Mouse (Mus musculus) limb, embryonic 15.5 days (tissue): ENCODE results near the gene Prmt2. TPM values are rescaled to one million over a fixed set of nuclear protein-coding genes. Genes with fewer than 3 reads are reported as not detected.

Source experiments
- ATAC-seq: fragments of 200-750 bp; cut with Nextera tagmentation; 2 replicates; pipeline ENCODE4 v1.8.0; 2017; ENCODE audit warnings: low read depth, moderate TSS enrichment; ENCODE audit not compliant: insufficient number of reproducible peaks, low FRiP score, low TSS enrichment
- H3K27ac ChIP-seq: fragments of 300-500 bp; sonication (generic); 2 replicates; pipeline ENCODE4 v1.5.1; 2015; ENCODE audit warnings: moderate library complexity, mild to moderate bottlenecking, inconsistent platforms
- H3K27me3 ChIP-seq: fragments of 300-500 bp; sonication (generic); 2 replicates; pipeline ENCODE4 v1.6.1; 2015; ENCODE audit warnings: inconsistent platforms
- H3K36me3 ChIP-seq: fragments of 300-500 bp; sonication (generic); 2 replicates; pipeline ENCODE4 v1.6.1; 2015; ENCODE audit warnings: inconsistent platforms
- H3K4me1 ChIP-seq: fragments of 300-500 bp; sonication (generic); 2 replicates; pipeline ENCODE4 v1.6.1; 2015; ENCODE audit warnings: inconsistent platforms
- H3K4me2 ChIP-seq: fragments of 300-500 bp; sonication (generic); 2 replicates; pipeline ENCODE4 v1.6.1; 2015; ENCODE audit warnings: mild to moderate bottlenecking, inconsistent platforms
- H3K4me3 ChIP-seq: fragments of 300-500 bp; sonication (generic); 2 replicates; pipeline ENCODE4 v1.5.1; 2015; ENCODE audit warnings: mild to moderate bottlenecking, inconsistent platforms
- H3K9ac ChIP-seq: fragments of 300-500 bp; sonication (generic); 2 replicates; pipeline ENCODE4 v1.6.1; 2015; ENCODE audit warnings: inconsistent platforms
- H3K9me3 ChIP-seq: fragments of 300-500 bp; sonication (generic); 2 replicates; pipeline ENCODE4 v1.6.1; 2016; ENCODE audit warnings: inconsistent platforms
- WGBS: fragments of 180-500 bp; shearing (Covaris S2); methylation state at CpG from one replicate; pipeline ENCODE4 v1.1.7; 2015; 5-methylcytosine and 5-hydroxymethylcytosine counted together
- polyA plus RNA-seq: library from polyadenylated mRNA; unstranded; fragments of >200 nt; fragmentation: Nextera tagmentation; extraction: Ambion mirVana; gene quantifications from 2 replicates; pipeline ENCODE4 v1.2.1, GENCODE M21; 2015

Prmt2 gene
- polyA plus RNA-seq, 1 experiment from 2014 or later, result 53.6 TPM

DNA sequence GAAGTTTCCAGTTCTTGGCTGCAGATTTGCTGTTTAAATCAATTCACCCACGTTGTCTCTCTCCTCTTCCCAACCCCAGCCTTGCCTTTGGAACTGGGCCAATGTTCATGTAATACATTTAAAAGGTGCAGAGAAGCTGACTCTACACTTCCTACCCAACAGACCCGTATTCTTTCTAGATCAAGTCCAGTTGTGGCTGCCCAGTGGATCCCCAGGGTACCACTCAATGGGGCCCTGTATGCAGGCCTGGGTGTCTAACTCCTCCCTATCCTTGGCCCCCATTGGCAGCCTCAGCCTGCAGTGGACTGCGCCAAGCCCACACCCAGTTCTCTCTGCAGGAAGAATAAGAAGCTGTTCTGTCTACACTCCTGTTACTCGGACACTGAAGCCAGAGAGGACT lies 15.9 kb upstream of the Prmt2 start, which contains the start of gene S100b:
Gene S100b (plus strand): TSS at position 318 of the 400 bp plus-strand sequence.
- ATAC-seq, result peak; percentile 92
- Histone ChIP-seq H3K27ac (peak within 1 kb of the TSS; percentile 77), H3K36me3 (no peaks in the 10 kb centered on the region; the same call in 1 of the 2 replicates), H3K9me3 (no peaks in the 10 kb centered on the region), H3K4me2 (peak within 1 kb of the TSS; percentile 19), H3K4me1 (peaks cover 24% of the 10 kb centered on the region), H3K9ac (no peak within 1 kb of the TSS; the same call in 1 of the 2 replicates), H3K4me3 (peak within 1 kb of the TSS; percentile 23), H3K27me3 (no peaks in the 10 kb centered on the region)
- 19% methylated on average over 4 of the region's 4 CpGs for WGBS

DNA sequence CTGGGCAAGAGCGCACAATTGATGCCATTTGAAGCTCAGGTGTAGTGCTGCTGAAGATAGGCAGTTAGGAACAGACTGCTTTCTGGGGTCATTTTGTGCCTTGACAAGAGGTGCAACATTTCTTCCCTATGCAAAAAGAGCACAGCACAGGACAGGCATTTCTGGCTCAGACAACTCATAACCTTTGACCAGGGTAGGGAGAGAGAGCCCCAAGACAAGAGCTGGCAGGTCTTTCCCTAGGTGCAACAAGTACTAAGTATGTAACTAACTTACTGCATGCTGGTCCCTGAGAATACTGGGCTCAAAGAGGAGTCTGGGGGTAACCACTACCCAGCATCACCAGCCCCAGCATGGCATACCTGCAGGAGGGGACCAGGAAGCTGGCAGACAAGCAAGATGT lies 15.4 kb upstream of the Prmt2 start:
- peaks cover 24% of the 10 kb centered on the region for H3K4me1 ChIP-seq
- H3K9me3 ChIP-seq, result no peaks in the 10 kb centered on the region
- ATAC-seq, result no peak
- no peaks in the 10 kb centered on the region for H3K27me3 ChIP-seq
- H3K4me3 ChIP-seq, result no peak overlapping the region
- peak overlapping the region; percentile 77 for H3K27ac ChIP-seq
- 98% methylated on average over 1 of the region's 1 CpGs for WGBS
- H3K9ac ChIP-seq, result no peak overlapping the region
- H3K4me2 ChIP-seq, result no peak overlapping the region
- H3K36me3 ChIP-seq, result no peaks in the 10 kb centered on the region; the same call in 1 of the 2 replicates

DNA sequence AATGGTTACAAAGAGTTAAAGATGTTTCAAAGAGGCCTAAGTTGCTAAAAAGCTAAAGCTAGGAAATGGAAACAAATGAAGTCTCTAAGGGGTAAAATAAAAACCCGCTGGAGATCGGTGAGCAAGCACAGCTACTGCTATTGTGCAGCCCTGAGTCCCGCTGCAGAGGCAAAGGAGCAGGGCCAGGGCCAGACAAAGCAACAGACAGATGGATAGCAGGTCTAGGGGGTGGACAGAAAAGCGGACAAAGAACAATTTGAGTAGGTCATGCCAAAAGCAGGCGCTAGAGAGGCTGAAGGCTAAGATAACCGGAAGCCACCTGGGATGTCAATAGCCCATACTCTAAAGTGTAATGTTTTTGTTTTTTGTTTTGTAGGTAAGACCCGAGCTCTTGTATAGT lies 13.2 kb upstream of the Prmt2 start:
- ATAC-seq, result no peak
- 82% methylated on average over 7 of the region's 7 CpGs for WGBS

GRCm38 (mm10) chr10:76248647-76248968 lies 10.9 kb upstream of the Prmt2 start:
- ATAC-seq, result no peak
- no peaks in the 10 kb centered on the region for H3K9me3 ChIP-seq
- no peak overlapping the region for H3K27ac ChIP-seq
- H3K4me3 ChIP-seq, result no peak overlapping the region
- no peak overlapping the region for H3K9ac ChIP-seq
- no peak overlapping the region for H3K4me2 ChIP-seq
- 83% methylated on average over 5 of the region's 5 CpGs for WGBS
- no peaks in the 10 kb centered on the region for H3K27me3 ChIP-seq
- H3K36me3 ChIP-seq, result no peaks in the 10 kb centered on the region
- peaks cover 8% of the 10 kb centered on the region for H3K4me1 ChIP-seq

More for the DNA sequence above, 13.2 kb upstream of the Prmt2 start:
- H3K4me2 ChIP-seq, result no peak overlapping the region
- H3K4me3 ChIP-seq, result no peak overlapping the region
- H3K9me3 ChIP-seq, result no peaks in the 10 kb centered on the region
- no peaks in the 10 kb centered on the region for H3K27me3 ChIP-seq
- H3K36me3 ChIP-seq, result no peaks in the 10 kb centered on the region
- H3K27ac ChIP-seq, result no peak overlapping the region
- peaks cover 16% of the 10 kb centered on the region for H3K4me1 ChIP-seq
- H3K9ac ChIP-seq, result no peak overlapping the region

- Histone ChIP-seq H3K9ac (no peak overlapping the region), H3K27ac (no peak overlapping the region), H3K27me3 (no peaks in the 10 kb centered on the region), H3K4me2 (no peak overlapping the region), H3K4me3 (no peak overlapping the region), H3K9me3 (no peaks in the 10 kb centered on the region), H3K4me1 (peaks cover 3% of the 10 kb centered on the region), H3K36me3 (no peaks in the 10 kb centered on the region)
- ATAC-seq, result no peak
- 68% methylated on average over 21 of the region's 21 CpGs for WGBS
Observed at GRCm38 (mm10) chr10:76247960-76248646, 10.4 kb upstream of the Prmt2 start.

DNA sequence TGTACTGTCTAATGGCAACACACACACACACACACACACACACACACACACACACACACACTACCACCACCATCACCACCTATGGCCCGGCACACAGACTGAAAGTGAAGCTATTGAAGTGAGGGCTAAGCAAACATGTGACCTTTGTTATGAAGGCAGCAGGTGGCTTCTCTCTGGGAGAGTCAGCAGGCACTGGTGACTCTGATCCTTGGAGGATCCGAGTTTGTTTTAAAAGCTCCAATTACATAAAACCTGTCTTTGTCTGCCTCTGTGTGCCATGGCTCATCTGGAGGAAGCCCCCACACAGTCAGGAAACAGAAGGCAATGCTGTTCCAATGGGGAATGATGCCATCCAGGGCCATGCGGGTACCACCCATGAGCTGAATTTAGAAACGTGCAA lies 8.9 kb upstream of the Prmt2 start:
- H3K9ac ChIP-seq, result no peak overlapping the region
- H3K4me1 ChIP-seq, result no peaks in the 10 kb centered on the region
- H3K9me3 ChIP-seq, result no peaks in the 10 kb centered on the region
- no peak overlapping the region for H3K4me3 ChIP-seq
- H3K4me2 ChIP-seq, result no peak overlapping the region
- no peak overlapping the region for H3K27ac ChIP-seq
- no peak for ATAC-seq
- 61% methylated on average over 4 of the region's 4 CpGs for WGBS
- H3K36me3 ChIP-seq, result no peaks in the 10 kb centered on the region
- H3K27me3 ChIP-seq, result no peaks in the 10 kb centered on the region

- no peaks in the 10 kb centered on the region for H3K9me3 ChIP-seq
- H3K27me3 ChIP-seq, result no peaks in the 10 kb centered on the region
- H3K36me3 ChIP-seq, result no peaks in the 10 kb centered on the region
- H3K27ac ChIP-seq, result no peak overlapping the region
- H3K4me2 ChIP-seq, result no peak overlapping the region
- H3K4me3 ChIP-seq, result no peak overlapping the region
- no peak for ATAC-seq
- WGBS, result 74% methylated on average over 2 of the region's 2 CpGs
- H3K4me1 ChIP-seq, result no peaks in the 10 kb centered on the region
- H3K9ac ChIP-seq, result no peak overlapping the region
Observed at GRCm38 (mm10) chr10:76245106-76245505, 7.4 kb upstream of the Prmt2 start.

DNA sequence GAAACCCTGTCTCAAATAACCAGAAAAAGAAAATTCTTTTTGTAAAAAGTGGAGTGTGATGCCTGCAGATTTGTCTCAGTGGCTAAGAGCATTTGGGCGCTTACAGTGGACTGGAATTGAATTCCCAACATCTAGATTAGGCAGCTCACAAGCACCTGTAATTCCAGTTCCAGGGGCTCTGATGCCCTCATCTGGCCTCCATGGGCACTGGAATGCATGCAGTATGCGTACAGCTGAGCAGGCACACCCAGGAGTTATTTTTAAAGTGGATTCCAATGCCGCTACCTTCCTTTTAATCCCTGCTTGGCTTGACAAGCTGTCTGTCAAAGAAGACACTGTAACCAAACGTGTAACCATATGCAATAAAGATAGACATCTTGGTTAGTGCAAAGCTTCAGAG lies 1.7 kb upstream of the Prmt2 start:
- Histone ChIP-seq H3K9ac (no peak overlapping the region), H3K4me3 (no peak overlapping the region), H3K27ac (no peak overlapping the region), H3K27me3 (no peaks in the 10 kb centered on the region), H3K9me3 (no peaks in the 10 kb centered on the region), H3K4me2 (no peak overlapping the region), H3K36me3 (peaks cover 4% of the 10 kb centered on the region; the same call in 1 of the 2 replicates), H3K4me1 (peaks cover 16% of the 10 kb centered on the region; the same call in 1 of the 2 replicates)
- no peak for ATAC-seq
- 56% methylated on average over 4 of the region's 4 CpGs for WGBS

GRCm38 (mm10) chr10:76229627-76230026 lies 8.0 kb downstream of the Prmt2 start:
- ATAC-seq, result no peak
- Histone ChIP-seq H3K27me3 (no peaks in the 10 kb centered on the region), H3K36me3 (peaks cover 13% of the 10 kb centered on the region), H3K27ac (no peak overlapping the region), H3K4me3 (no peak overlapping the region), H3K4me2 (no peak overlapping the region), H3K9ac (no peak overlapping the region), H3K4me1 (peaks cover 2% of the 10 kb centered on the region; the same call in 1 of the 2 replicates), H3K9me3 (no peaks in the 10 kb centered on the region)
- WGBS, result 71% methylated on average over 1 of the region's 1 CpGs

DNA sequence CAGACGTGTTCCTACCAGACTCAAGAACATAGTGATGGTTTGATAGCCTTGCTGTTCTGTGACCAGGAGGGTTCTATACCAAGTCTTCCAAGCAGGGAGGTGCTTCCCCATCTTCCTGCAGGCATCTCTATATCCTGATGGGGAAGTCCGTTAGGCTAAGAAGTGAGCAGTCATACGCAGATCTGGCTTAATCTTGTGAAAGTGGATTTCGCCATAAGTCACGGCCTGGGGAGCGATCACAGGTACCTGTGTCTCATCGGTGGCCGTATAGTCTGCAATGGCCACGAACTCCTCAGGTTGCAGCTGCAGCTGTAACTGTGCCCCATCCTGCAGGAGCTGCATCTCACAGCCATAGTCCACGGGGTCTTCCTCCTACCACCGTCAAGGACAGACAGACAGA lies 11.7 kb downstream of the Prmt2 start:
- H3K4me2 ChIP-seq, result no peak overlapping the region
- no peak overlapping the region for H3K4me3 ChIP-seq
- H3K9ac ChIP-seq, result no peak overlapping the region
- WGBS, result 92% methylated on average over 11 of the region's 11 CpGs
- no peak overlapping the region for H3K27ac ChIP-seq
- peaks cover 45% of the 10 kb centered on the region for H3K36me3 ChIP-seq
- ATAC-seq, result no peak
- H3K27me3 ChIP-seq, result no peaks in the 10 kb centered on the region
- no peaks in the 10 kb centered on the region for H3K9me3 ChIP-seq
- H3K4me1 ChIP-seq, result no peaks in the 10 kb centered on the region

- Histone ChIP-seq H3K9ac (no peak overlapping the region), H3K4me3 (no peak overlapping the region), H3K4me1 (no peaks in the 10 kb centered on the region), H3K4me2 (no peak overlapping the region), H3K27me3 (no peaks in the 10 kb centered on the region), H3K27ac (no peak overlapping the region), H3K36me3 (peaks cover 86% of the 10 kb centered on the region), H3K9me3 (no peaks in the 10 kb centered on the region)
- ATAC-seq, result no peak
- 80% methylated on average over 9 of the region's 9 CpGs for WGBS
Observed at GRCm38 (mm10) chr10:76218240-76218639, 19.4 kb downstream of the Prmt2 start.

DNA sequence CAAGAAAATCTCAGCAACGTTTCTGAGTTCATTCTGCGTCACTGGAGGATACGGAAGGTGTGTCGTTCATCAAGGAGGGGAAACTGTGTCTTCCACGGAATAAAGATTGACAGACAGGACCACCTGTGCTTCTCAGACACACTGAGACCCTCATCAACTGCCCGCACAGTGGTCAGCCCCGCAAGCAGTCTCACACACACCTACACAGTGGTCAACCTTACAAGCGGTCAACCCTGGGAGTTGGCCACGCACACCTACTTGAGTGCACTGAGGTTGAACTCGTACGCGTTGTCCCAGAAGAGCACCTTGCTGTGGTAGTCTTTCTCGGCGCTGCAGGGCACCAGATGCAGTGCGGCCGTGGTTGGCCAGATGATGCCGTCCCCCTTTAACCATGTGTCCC lies 20.6 kb downstream of the Prmt2 start:
- Histone ChIP-seq H3K4me2 (no peak overlapping the region), H3K36me3 (peaks cover 85% of the 10 kb centered on the region), H3K9me3 (no peaks in the 10 kb centered on the region), H3K9ac (no peak overlapping the region), H3K4me3 (no peak overlapping the region), H3K27ac (no peak overlapping the region), H3K4me1 (no peaks in the 10 kb centered on the region), H3K27me3 (no peaks in the 10 kb centered on the region)
- WGBS, result 96% methylated on average over 17 of the region's 17 CpGs
- ATAC-seq, result no peak

DNA sequence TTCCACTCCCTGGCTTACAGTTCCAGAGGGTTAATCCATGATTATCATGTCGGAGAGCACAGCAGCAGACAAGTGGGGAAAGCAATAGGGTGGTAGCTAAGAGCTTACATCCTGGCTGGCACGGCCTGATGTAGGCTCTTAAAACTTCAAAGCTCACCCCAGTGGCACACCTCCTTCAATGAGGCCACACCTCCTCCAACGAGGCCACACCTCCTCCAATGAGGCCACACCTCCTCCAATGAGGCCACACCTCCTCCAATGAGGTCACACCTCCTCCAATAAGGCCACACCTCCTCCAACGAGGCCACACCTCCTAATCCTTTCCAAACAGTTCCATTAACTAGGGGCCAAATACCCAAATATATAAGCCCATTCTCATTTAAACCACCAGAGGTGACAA lies 23.5 kb downstream of the Prmt2 start:
- H3K27me3 ChIP-seq, result no peaks in the 10 kb centered on the region
- no peak overlapping the region for H3K9ac ChIP-seq
- no peak for ATAC-seq
- H3K27ac ChIP-seq, result no peak overlapping the region
- no peaks in the 10 kb centered on the region for H3K4me1 ChIP-seq
- H3K4me3 ChIP-seq, result no peak overlapping the region
- no peaks in the 10 kb centered on the region for H3K9me3 ChIP-seq
- WGBS, result 89% methylated on average over 4 of the region's 4 CpGs
- peaks cover 80% of the 10 kb centered on the region for H3K36me3 ChIP-seq
- no peak overlapping the region for H3K4me2 ChIP-seq
